Mouse (Mus musculus) midbrain, embryonic 10.5 days (tissue): ENCODE measurements around the gene Evi5l. TPM values are rescaled to one million over a fixed set of nuclear protein-coding genes. Genes with fewer than 3 reads are reported as not detected.

Experiments
- polyA plus RNA-seq: library from polyadenylated mRNA; unstranded; fragments of >200 nt; fragmentation: Nextera tagmentation; extraction: Ambion mirVana; gene quantifications from 2 replicates; pipeline ENCODE4 v1.2.1, GENCODE M21; 2016

Evi5l gene
- polyA plus RNA-seq, 1 experiment from 2014 or later = 24.9 TPM

Other genes starting within 250 kb of the Evi5l start
- gene Cd209b, start 239.7 kb upstream of the Evi5l start, polyA plus RNA-seq = not detected in 2 replicates
- gene Cd209c, start 211.8 kb upstream of the Evi5l start, polyA plus RNA-seq = 0.25 and 0.31 TPM in 2 replicates
- gene Cd209f, start 60.7 kb upstream of the Evi5l start, polyA plus RNA-seq = not detected in 2 replicates
- not detected in 2 replicates for gene Cd209g, start 32.5 kb upstream of the Evi5l start, polyA plus RNA-seq
- gene Prr36, start 50.9 kb downstream of the Evi5l start, polyA plus RNA-seq = 10.8 and 18.6 TPM in 2 replicates
- 0.19 TPM in 2 replicates for gene Lrrc8e, start 60.3 kb downstream of the Evi5l start, polyA plus RNA-seq
- gene Map2k7, start 72.2 kb downstream of the Evi5l start, polyA plus RNA-seq = 31.5 and 39.0 TPM in 2 replicates
- 0.43 and 1.3 TPM in 2 replicates for gene Gm49320, start 72.3 kb downstream of the Evi5l start, polyA plus RNA-seq
- gene Tgfbr3l, start 81.6 kb downstream of the Evi5l start, polyA plus RNA-seq = 2.6 and 3.6 TPM in 2 replicates
- gene Snapc2, start 86.5 kb downstream of the Evi5l start, polyA plus RNA-seq = 65.2 and 68.0 TPM in 2 replicates
- gene Ctxn1, start 92.7 kb downstream of the Evi5l start, polyA plus RNA-seq = 122 and 148 TPM in 2 replicates
- 61.9 and 66.9 TPM in 2 replicates for gene Timm44, start 109.3 kb downstream of the Evi5l start, polyA plus RNA-seq
- 23.2 and 24.5 TPM in 2 replicates for gene Ccl25, start 158.6 kb downstream of the Evi5l start, polyA plus RNA-seq
- 339 and 364 TPM in 2 replicates for gene Elavl1, start 158.8 kb downstream of the Evi5l start, polyA plus RNA-seq